Mouse (Mus musculus) heart, adult 11 months (tissue): ENCODE data around the gene Glrx2.

Source experiments
- DNase-seq: peaks from one replicate; pipeline ENCODE4 v3.0.0; 2022

Glrx2 gene

DNA sequence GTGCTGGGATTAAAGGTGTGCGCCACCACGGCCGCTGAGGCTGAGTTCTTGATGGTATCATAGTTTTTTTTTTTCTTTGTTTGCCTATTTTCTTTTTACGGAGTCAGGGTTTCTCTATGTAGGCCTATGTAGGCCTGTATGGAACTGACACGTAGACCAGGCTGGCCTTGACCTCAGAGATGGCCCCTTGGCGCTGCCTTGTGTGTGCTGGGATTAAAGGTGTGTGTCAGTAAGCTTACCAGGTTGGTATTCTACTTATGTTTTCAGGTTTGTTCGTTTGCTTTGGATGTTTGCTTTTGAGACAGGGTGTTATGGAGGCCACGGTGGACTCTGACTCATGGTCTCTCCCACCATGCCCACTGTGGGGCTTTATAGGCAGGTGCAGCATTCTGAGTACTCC, 46.0 kb downstream of the Glrx2 start:
- peak; percentile 61 for DNase-seq

GRCm38 (mm10) chr1:143764443-143764842, 48.3 kb downstream of the Glrx2 start:
- DNase-seq = no peak

DNA sequence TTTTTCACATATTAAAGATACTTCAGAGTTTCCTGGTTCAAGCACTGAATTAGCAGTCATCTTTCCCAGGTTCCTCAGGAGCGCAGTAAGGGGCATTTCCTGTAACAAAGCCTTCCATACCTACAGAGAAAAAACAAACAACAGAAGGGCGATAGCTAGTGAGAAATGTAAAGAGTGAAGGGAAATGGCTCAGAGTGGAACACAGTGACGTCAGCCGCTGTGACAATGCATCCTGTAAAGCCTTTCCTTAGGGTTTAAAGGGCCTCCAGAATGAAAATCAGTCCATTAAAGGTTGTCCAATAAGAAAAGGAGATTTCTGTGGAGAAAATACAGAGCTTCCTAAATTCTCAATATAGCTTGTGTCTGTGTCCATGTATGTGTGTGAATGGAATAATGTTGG, 49.7 kb downstream of the Glrx2 start:
- DNase-seq = no peak

DNA sequence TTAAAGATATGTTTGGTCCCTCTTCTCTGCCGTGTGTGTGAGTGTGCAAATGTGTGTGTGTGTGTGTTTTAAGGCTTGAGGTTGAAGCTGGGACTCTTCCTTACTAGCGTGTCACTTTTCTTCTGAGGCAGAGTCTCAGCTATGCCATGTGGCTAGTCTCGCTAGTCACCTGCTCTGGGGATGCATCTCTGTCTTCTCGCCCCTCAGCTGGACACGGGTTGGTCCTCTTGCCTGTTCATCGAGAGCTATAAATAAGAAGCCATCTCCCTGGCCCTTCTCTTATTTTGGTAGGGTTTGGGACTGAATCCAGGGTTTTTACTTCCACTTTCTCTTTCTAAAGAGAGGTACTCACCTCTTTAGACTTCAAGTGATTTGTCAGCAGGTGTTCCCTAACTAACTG, 50.1 kb downstream of the Glrx2 start:
- peak; percentile 78 for DNase-seq

DNA sequence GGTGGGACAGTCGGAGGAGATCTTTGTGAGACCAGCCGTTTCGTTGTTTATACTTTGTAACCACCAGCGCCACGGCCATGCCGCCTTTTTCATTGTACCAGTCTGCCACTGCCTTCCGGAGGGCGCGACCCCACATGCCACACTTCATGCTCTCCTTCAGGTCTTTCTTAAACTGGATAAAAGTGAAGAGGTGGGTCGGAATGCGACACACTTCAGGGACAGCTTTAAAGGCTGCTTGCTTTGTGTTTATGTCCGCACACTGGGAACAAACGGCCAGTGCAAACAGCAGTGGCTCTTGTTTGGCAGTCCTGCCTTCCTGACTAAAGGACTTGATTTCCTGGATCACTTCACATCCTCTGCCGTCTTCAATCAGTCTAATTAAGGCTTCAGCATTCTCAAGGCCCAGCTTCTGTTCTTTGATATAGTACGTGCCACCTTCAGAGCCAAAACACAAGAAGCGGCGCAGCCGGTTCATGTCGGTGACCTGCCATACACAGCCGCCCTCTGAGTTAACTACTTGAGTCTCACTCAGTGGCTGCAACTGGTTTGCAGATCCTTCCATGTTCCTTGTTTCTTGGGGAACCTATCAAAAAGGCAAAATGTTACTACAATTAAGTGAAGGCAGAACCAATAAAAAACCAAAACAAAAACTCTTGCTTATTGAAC, 54.4 kb downstream of the Glrx2 start:
- no peak for DNase-seq

GRCm38 (mm10) chr1:143773082-143773481, 56.9 kb downstream of the Glrx2 start:
- DNase-seq = no peak

- DNase-seq = no peak
Observed at GRCm38 (mm10) chr1:143773909-143774308, 57.8 kb downstream of the Glrx2 start.

DNA sequence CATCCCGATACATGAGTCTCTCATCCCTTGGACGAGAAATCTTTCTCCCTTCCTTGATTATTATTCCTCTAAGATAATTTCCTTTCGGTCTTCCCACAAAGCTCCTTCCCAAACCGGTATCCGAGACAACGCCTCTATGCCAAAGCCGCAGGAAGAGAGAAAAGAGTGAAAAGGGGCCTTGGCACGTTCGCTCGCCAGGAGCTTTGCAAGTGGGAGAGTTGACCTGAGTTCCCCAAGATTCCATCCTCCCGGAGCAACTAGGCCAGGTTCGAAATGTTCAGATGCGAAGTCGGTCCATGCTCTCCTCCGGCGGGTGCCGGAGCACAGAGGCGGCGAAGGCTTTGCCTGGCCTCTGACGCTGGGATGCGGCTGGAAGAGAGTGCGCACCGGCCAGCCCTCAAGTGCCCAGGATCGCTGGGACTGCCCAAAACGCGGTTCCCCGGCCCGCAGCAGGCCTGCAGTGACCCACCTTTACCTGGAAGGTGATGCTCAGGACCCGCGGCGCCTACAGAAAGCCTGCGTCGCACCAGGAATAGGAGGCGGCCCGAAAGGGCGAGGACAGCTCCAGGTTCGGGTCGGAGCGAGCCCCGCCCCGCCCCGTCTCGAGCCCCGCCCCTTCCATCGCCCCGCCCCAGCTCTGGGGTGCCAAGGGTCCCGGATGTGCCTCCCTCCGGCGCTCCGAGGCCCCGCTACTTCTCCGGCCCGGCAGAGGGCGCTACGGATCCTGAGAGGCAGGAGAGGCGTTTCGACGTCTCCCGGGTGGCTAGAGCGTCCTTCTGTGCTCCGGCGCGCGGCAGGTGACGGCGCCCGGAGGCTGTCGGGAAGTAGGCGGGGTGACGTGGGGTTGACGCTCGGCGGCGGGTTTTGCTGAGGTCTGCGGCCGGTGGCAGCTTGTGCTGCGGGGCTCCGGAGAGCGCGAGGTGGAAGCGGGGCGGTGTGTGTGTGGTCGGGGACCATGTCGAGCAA, 60.6 kb downstream of the Glrx2 start, which contains the start of the genes Trove2 and Uchl5:
TSS of gene Trove2 (minus strand) at position 623 of the 966 bp plus-strand sequence.
TSS of gene Uchl5 (plus strand) at position 827 of the 966 bp plus-strand sequence.
- peak; percentile 100 for DNase-seq

- DNase-seq = no peak
Observed at GRCm38 (mm10) chr1:143777558-143778218, 61.5 kb downstream of the Glrx2 start.

GRCm38 (mm10) chr1:143788584-143789227, 72.6 kb downstream of the Glrx2 start:
- DNase-seq = peak; percentile 83
